Mouse (Mus musculus): ENCODE results near the gene Gpr155. TPM values are rescaled to one million over a fixed set of nuclear protein-coding genes. Genes with fewer than 3 reads are reported as not detected.

Gene Gpr155
- polyA plus RNA-seq, 1 experiment from 2014 or later: 4.1 TPM

DNA sequence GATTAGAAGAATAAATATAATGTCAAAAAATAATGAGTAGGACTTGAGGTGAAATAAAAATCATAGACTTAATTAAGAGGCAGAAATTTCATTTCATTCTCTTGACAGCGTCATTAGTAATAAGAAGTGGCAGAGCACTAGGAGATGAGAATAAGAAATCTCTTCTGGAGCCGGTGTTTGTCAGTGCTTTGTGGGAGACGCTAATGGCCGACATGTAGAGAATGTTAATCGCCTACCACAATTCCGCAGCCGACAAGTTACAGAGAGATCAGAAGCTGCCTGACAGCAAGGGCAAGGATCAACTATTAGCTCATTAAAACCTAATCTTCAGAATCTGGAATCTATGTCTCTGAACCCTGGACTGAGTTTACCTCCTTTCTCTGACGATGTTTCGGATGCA lies 38.6 kb downstream of the Gpr155 start:
- H3K36me3 ChIP-seq: no peaks in the 10 kb centered on the region
- 78% methylated on average over 9 of the region's 9 CpGs for WGBS
- H3K4me1 ChIP-seq: 0 out of 2 replicates have a peak, but pooled peaks cover 4% of the 10 kb centered on the region
- no peaks in the 10 kb centered on the region for H3K27me3 ChIP-seq (replicated peaks)
- ATAC-seq (ENCODE audit: insufficient read depth, low FRiP score, low read depth): no peak
- no peak overlapping the region for H3K27ac ChIP-seq
- no peak overlapping the region for H3K4me2 ChIP-seq
- H3K9ac ChIP-seq: no peak overlapping the region
- no peaks in the 10 kb centered on the region for H3K9me3 ChIP-seq
- H3K4me3 ChIP-seq (replicated peaks): no peak overlapping the region

DNA sequence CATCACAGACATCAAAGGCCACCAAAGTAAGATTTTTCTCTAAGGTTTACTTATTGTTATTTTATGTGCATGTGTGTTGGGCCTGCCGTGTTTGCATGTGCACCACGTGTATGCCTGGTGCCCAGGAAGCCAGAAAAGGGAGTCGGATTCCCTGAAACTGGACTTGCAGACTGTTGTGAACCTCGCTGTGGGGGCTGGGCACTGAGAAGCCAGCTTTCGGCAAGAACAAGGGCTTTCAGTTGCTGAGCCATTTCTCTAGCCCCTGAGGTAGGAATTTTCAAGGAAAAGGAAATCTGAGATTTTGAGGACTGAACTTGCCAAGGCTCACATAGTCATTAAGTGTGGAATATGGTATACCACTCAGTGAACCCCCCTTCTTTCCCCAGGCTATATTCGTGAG lies 39.2 kb downstream of the Gpr155 start:
- Histone ChIP-seq H3K4me3 (replicated peaks) (no peak overlapping the region), H3K9me3 (no peaks in the 10 kb centered on the region), H3K4me1 (0 out of 2 replicates have a peak, but pooled peaks cover 4% of the 10 kb centered on the region), H3K36me3 (no peaks in the 10 kb centered on the region), H3K27me3 (replicated peaks) (no peaks in the 10 kb centered on the region), H3K4me2 (no peak overlapping the region), H3K27ac (no peak overlapping the region), H3K9ac (no peak overlapping the region)
- ATAC-seq (ENCODE audit: insufficient read depth, low FRiP score, low read depth): no peak
- WGBS: 62% methylated on average over 6 of the region's 6 CpGs

DNA sequence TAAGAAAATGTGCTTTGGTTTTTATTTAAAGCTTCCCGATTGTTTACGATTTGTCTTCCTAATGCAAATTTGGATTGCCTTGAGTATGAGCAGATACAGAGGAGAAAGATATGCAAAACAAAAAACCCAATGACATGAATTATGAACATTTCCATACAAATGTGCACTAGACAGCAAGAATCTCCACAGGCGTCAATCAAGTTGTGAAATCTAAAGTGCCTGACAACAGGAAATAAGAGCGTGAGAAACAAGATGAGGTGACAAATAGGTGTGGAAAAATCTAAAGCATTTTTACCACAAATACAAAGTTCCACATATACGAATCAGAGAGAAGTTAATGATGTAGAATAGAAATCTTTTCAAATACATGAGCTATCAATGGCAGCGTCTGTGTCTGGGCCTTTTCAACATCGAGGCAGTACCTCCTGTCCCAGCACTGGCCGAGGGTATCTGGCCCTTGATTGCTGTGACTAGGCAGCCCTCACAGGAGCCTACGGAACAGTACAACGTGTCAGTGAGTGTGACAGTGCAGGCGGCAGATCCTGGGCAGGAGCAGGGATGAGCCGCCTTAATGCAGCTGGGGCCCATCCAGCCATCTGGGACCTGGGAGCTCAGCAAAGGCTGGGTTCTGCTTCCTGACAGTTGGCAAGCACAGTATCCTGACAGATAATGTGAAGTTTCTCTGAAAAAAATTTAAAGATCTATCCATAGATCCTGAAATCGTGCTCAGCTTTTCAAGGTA lies 39.9 kb downstream of the Gpr155 start:
- no peak overlapping the region for H3K4me3 ChIP-seq (replicated peaks)
- no peaks in the 10 kb centered on the region for H3K27me3 ChIP-seq (replicated peaks)
- H3K4me1 ChIP-seq: no peaks in the 10 kb centered on the region

DNA sequence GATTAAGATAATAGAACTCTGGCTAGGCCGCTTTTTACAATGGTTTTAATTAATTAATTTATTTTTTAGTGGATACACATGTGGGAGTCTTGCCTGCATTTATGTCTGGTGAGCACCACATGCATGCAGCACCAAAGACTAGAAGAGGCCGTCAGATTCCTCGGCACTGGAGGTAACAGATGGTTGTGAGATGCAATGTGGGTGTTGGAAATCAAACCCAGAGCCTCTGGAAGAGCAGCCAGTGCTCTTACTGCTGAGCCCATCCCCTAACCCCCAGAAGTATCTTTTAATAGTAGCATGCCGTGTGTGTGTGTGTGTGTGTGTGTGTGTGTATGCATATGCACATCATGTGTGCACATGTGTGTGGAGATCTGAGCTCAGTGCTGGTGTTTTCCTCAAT lies 41.2 kb downstream of the Gpr155 start:
- no peaks in the 10 kb centered on the region for H3K9me3 ChIP-seq
- no peak overlapping the region for H3K27ac ChIP-seq
- H3K27me3 ChIP-seq (replicated peaks): no peaks in the 10 kb centered on the region
- H3K4me1 ChIP-seq: no peaks in the 10 kb centered on the region
- H3K9ac ChIP-seq: no peak overlapping the region
- WGBS: 79% methylated on average over 4 of the region's 4 CpGs
- H3K36me3 ChIP-seq: no peaks in the 10 kb centered on the region
- H3K4me2 ChIP-seq: no peak overlapping the region
- H3K4me3 ChIP-seq (replicated peaks): no peak overlapping the region
- ATAC-seq (ENCODE audit: insufficient read depth, low FRiP score, low read depth): no peak

More for the DNA sequence above, 39.9 kb downstream of the Gpr155 start:
- no peaks in the 10 kb centered on the region for H3K9me3 ChIP-seq
- no peaks in the 10 kb centered on the region for H3K36me3 ChIP-seq
- no peak overlapping the region for H3K4me2 ChIP-seq
- WGBS: 63% methylated on average over 13 of the region's 13 CpGs
- no peak for ATAC-seq (ENCODE audit: insufficient read depth, low FRiP score, low read depth)
- no peak overlapping the region for H3K27ac ChIP-seq
- no peak overlapping the region for H3K9ac ChIP-seq

DNA sequence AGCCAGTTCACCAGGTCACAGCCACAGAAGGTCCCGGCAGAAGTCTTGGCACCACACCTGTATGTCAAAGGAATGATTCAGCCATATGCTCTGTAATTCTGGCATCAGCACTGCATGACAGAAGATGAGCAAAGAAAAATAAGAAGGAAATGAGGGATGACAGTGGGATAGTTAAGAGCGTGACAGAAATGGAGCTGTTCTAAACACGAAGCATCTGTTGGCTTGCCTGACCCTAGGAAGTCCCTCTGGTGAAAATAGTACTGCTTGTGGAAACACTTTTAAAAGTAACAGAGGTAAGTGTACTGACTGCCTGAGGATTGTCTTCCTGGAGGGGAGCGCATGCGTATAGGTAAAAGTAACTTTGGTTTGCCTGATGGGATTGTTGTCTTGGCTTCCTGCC lies 42.7 kb downstream of the Gpr155 start:
- H3K4me1 ChIP-seq: no peaks in the 10 kb centered on the region

DNA sequence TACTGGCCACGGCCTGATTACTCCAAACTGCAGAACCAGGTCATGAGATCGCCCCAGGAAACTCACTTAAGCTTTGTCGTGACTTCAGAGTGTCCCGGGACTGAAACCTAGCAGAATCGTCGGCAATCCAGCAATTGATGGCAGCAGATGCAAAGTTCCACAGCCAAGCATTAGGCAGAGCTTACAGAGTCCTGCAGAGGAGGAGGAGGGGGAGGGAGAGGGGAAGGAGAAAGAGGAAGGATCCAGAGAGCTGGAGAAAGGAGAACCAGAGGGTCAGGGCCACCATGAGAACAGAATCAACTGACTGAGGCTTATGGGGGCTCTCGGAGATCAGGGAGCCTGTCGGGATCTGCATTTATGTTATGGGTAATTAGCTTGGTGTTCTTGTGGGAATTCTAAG lies 48.0 kb downstream of the Gpr155 start:
- H3K36me3 ChIP-seq: no peaks in the 10 kb centered on the region
- H3K4me1 ChIP-seq: no peaks in the 10 kb centered on the region
- ATAC-seq (ENCODE audit: insufficient read depth, low FRiP score, low read depth): no peak
- no peak overlapping the region for H3K27ac ChIP-seq
- H3K9ac ChIP-seq: no peak overlapping the region
- no peaks in the 10 kb centered on the region for H3K9me3 ChIP-seq
- no peak overlapping the region for H3K4me3 ChIP-seq (replicated peaks)
- no peaks in the 10 kb centered on the region for H3K27me3 ChIP-seq (replicated peaks)
- H3K4me2 ChIP-seq: no peak overlapping the region
- WGBS: 74% methylated on average over 8 of the region's 8 CpGs

More for the DNA sequence above, 42.7 kb downstream of the Gpr155 start:
- Histone ChIP-seq H3K27ac (no peak overlapping the region), H3K27me3 (replicated peaks) (no peaks in the 10 kb centered on the region), H3K9me3 (no peaks in the 10 kb centered on the region), H3K4me3 (replicated peaks) (no peak overlapping the region), H3K9ac (no peak overlapping the region), H3K36me3 (no peaks in the 10 kb centered on the region), H3K4me2 (no peak overlapping the region)
- 83% methylated on average over 5 of the region's 5 CpGs for WGBS
- ATAC-seq (ENCODE audit: insufficient read depth, low FRiP score, low read depth): no peak

DNA sequence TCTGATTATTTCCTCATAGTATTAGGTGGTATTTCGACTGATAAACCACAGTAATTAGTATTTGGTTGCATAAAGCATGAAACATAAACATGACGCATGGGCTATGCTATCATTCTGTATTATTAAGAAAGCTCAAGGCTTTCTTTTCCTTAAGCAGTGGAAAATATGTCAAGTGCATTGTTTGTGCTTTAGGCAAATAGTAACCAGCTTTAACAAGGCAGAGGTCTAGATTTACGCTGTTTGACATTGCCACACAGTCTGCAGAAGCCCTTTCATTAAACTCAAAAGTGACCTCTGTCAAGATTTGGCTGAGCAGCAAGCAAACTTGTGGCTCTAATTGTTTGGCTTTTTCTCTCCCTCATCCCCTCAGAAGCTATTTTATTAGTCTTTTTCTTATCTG lies 50.4 kb downstream of the Gpr155 start:
- no peak overlapping the region for H3K9ac ChIP-seq
- H3K36me3 ChIP-seq: no peaks in the 10 kb centered on the region
- H3K4me3 ChIP-seq (replicated peaks): no peak overlapping the region
- 82% methylated on average over 3 of the region's 3 CpGs for WGBS
- no peak overlapping the region for H3K4me2 ChIP-seq
- H3K27me3 ChIP-seq (replicated peaks): no peaks in the 10 kb centered on the region
- H3K4me1 ChIP-seq: no peaks in the 10 kb centered on the region
- H3K27ac ChIP-seq: no peak overlapping the region
- ATAC-seq (ENCODE audit: insufficient read depth, low FRiP score, low read depth): no peak
- no peaks in the 10 kb centered on the region for H3K9me3 ChIP-seq

DNA sequence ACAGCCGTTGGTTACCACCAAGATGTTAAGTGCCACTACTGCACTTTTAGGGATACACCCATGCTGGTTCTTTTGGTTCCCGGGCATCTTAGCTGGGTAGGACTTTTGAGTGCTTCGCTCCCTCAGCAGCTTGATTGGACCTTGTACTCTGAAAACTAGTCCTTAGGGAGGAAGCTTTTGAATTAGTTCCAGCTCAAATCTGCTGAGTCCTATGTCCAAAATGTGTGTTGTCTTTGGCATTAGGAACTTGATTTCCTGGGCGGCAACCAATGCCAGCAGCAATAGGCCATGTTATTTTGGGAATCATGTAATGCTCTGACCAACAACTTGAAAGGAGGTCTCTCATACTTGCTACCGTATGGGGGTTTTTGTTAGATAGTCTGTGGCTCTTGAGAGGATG lies 60.5 kb downstream of the Gpr155 start:
- Histone ChIP-seq H3K9me3 (no peaks in the 10 kb centered on the region), H3K4me3 (replicated peaks) (no peak overlapping the region), H3K27ac (no peak overlapping the region), H3K4me1 (no peaks in the 10 kb centered on the region), H3K9ac (no peak overlapping the region), H3K27me3 (replicated peaks) (no peaks in the 10 kb centered on the region), H3K36me3 (no peaks in the 10 kb centered on the region), H3K4me2 (no peak overlapping the region)
- ATAC-seq (ENCODE audit: insufficient read depth, low FRiP score, low read depth): no peak
- WGBS: 89% methylated on average over 5 of the region's 5 CpGs

DNA sequence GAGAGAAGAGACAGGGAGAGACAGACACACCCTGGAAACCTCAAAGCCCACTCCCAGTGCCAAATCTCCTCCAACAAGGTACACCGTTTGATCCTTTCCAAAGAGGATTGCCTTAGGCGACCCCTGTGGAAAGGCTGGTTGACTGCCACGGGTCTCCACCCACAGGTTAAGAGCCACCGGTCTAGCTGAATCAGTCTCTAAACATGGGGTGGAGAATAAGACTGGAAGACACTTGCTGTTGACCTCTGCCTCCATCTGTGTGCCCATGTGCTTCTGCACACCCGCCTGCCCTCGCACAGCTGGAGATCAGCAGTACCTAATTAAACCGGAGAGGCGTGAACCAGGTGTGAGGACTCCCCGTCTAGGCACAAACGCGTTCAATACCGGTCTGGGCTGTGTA lies 63.4 kb downstream of the Gpr155 start:
- 66% methylated on average over 12 of the region's 12 CpGs for WGBS

DNA sequence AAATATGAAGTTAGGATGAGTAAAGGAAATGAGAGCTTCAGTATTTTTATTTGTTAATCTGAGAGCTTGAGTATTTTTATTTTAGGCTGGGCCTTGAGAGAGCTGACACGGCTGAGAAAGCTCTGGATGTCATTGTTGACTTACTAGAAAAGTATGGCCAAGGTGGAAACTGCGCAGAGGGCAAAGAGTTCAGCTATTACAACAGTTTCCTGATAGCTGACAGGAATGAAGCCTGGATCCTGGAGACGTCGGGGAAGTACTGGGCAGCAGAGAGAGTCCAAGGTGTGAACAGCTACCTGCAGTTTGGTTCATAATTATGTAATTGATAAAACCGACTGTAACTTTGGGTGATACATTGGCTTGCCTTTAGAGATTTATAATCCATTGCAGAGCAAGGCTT lies 67.2 kb downstream of the Gpr155 start:
- no peaks in the 10 kb centered on the region for H3K27me3 ChIP-seq (replicated peaks)
- H3K9ac ChIP-seq: no peak overlapping the region
- no peak overlapping the region for H3K4me3 ChIP-seq (replicated peaks)
- H3K4me2 ChIP-seq: no peak overlapping the region
- no peaks in the 10 kb centered on the region for H3K9me3 ChIP-seq
- no peak overlapping the region for H3K27ac ChIP-seq
- H3K36me3 ChIP-seq: no peaks in the 10 kb centered on the region
- no peaks in the 10 kb centered on the region for H3K4me1 ChIP-seq
- 87% methylated on average over 5 of the region's 5 CpGs for WGBS
- no peak for ATAC-seq (ENCODE audit: insufficient read depth, low FRiP score, low read depth)

More for the DNA sequence above, 63.4 kb downstream of the Gpr155 start:
- H3K27me3 ChIP-seq (replicated peaks): no peaks in the 10 kb centered on the region
- H3K36me3 ChIP-seq: no peaks in the 10 kb centered on the region
- H3K4me3 ChIP-seq (replicated peaks): no peak overlapping the region
- no peak for ATAC-seq (ENCODE audit: insufficient read depth, low FRiP score, low read depth)
- no peak overlapping the region for H3K4me2 ChIP-seq
- no peak overlapping the region for H3K9ac ChIP-seq
- H3K27ac ChIP-seq: no peak overlapping the region
- H3K9me3 ChIP-seq: no peaks in the 10 kb centered on the region
- H3K4me1 ChIP-seq: no peaks in the 10 kb centered on the region

DNA sequence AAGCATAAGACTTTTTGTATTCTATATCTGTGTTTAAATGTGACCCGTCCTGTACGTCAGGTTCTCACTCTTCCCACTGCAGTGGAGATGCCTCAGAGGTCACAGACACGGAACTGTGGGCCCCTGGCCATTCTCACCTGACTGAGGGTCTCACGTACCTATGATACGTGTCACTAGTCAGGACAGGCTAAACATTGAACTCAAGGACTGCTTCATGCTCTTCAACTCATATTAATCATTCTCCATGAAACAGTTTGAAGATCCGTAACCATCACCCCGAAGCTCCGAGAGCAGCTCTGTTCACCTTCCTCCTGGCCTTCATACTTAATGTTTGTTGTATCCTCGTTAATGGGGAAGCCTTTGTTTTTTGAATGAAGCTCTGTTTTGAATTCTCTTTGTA lies 68.9 kb downstream of the Gpr155 start:
- Histone ChIP-seq H3K4me1 (no peaks in the 10 kb centered on the region), H3K9me3 (no peaks in the 10 kb centered on the region), H3K36me3 (no peaks in the 10 kb centered on the region), H3K27ac (no peak overlapping the region), H3K4me3 (replicated peaks) (no peak overlapping the region), H3K4me2 (no peak overlapping the region), H3K9ac (no peak overlapping the region), H3K27me3 (replicated peaks) (no peaks in the 10 kb centered on the region)
- no peak for ATAC-seq (ENCODE audit: insufficient read depth, low FRiP score, low read depth)
- WGBS: 89% methylated on average over 9 of the region's 9 CpGs

DNA sequence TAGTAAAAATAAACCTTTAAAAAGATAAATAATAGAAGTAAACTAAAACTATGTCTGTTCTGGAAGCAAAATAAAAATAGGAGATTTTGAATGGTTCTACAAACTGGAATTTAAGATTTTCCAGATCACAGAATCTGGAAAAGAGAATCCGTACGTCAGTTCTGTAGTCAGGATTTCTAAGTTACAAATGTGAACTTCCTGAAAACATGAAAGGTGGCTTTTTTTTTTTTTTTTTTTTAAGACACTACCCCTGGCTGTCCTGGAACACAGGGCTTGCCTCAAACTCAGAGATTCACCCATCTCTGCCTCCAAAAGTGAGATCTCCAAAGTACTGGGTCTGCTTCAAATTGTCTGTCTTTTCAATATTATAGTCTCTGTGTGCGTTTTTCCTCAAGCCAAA lies 72.1 kb downstream of the Gpr155 start:
- Histone ChIP-seq H3K27ac (no peak overlapping the region), H3K9ac (no peak overlapping the region), H3K9me3 (no peaks in the 10 kb centered on the region), H3K4me3 (replicated peaks) (no peak overlapping the region), H3K36me3 (peaks cover 4% of the 10 kb centered on the region), H3K4me1 (peaks cover 5% of the 10 kb centered on the region; the same call in 1 of the 2 replicates), H3K4me2 (no peak overlapping the region), H3K27me3 (replicated peaks) (no peaks in the 10 kb centered on the region)
- WGBS: 86% methylated on average over 3 of the region's 3 CpGs
- no peak for ATAC-seq (ENCODE audit: insufficient read depth, low FRiP score, low read depth)

DNA sequence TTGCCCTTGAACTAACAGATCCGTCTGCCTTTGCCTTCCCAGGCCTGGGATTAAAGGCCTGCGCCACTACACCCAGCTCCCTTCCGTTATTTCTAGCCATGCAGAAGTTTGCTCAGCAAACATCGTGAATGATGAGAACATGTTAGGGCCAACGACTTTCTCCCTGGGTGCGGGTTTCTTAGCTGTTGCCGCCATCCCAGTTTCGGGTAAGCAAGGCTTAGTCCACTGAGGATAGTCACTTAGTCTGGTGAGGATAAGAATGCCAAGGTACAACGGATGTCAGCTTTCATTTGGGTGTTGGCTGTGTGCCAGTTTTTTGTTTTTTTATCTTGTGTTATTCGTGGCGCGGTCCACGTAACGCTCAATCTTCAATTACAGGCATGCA lies 73.3 kb downstream of the Gpr155 start:
- Histone ChIP-seq H3K9ac (peak overlapping the region; percentile 30; the same call in 1 of the 2 replicates), H3K27ac (peak overlapping the region; percentile 86), H3K4me3 (replicated peaks) (peak overlapping the region; percentile 75), H3K36me3 (peaks cover 9% of the 10 kb centered on the region), H3K4me2 (peak overlapping the region; percentile 57), H3K4me1 (peaks cover 5% of the 10 kb centered on the region; the same call in 1 of the 2 replicates), H3K27me3 (replicated peaks) (no peaks in the 10 kb centered on the region), H3K9me3 (no peaks in the 10 kb centered on the region)
- whole genome bisulfite sequencing: 30% methylated on average over 14 of the region's 14 CpGs
- ATAC-seq (ENCODE audit: insufficient read depth, low FRiP score, low read depth): no peak
